Mouse (Mus musculus) olfactory bulb, adult 2 months (tissue): Measurements from ENCODE around the gene Dlec1. TPM values are rescaled to one million over a fixed set of nuclear protein-coding genes. Genes with fewer than 3 reads are reported as not detected.

Experiments
- H3K27ac ChIP-seq: fragments of 200-500 bp; 2 replicates; pipeline ENCODE4 v1.5.1; 2012; ENCODE audit warnings: low read depth, low read length; ENCODE audit not compliant: insufficient read depth
- H3K4me1 ChIP-seq: fragments of 200-500 bp; 2 replicates; pipeline ENCODE4 v1.6.1; 2012; ENCODE audit warnings: low read length; ENCODE audit not compliant: control insufficient read depth, insufficient read depth
- H3K4me3 ChIP-seq: fragments of 200-500 bp; 2 replicates; pipeline ENCODE4 v1.5.1; 2012; ENCODE audit warnings: mild to moderate bottlenecking, low read depth, low read length, moderate library complexity; ENCODE audit not compliant: insufficient read depth
- CTCF ChIP-seq: fragments of 200-500 bp; IDR thresholded peaks from 2 replicates; pipeline ENCODE4 v1.5.1; 2012; ENCODE audit warnings: low read depth, mild to moderate bottlenecking, low read length, moderate library complexity; ENCODE audit not compliant: insufficient read depth
- POLR2A ChIP-seq: fragments of 200-500 bp; IDR thresholded peaks from 2 replicates; pipeline ENCODE4 v1.6.1; 2012; ENCODE audit warnings: mild to moderate bottlenecking, low read depth, low read length, moderate library complexity; ENCODE audit not compliant: insufficient read depth
- WGBS: fragments of 180-500 bp; shearing (Covaris S2); methylation state at CpG from one replicate; pipeline ENCODE4 v1.1.7; 2018; 5-methylcytosine and 5-hydroxymethylcytosine counted together
- polyA plus RNA-seq: library from polyadenylated mRNA; stranded (reverse); fragments of >200 nt; gene quantifications from 2 replicates; pipeline ENCODE4 v1.2.4, GENCODE M21; 2012; ENCODE audit warnings: low replicate concordance; ENCODE audit not compliant: missing spikeins, insufficient read depth, insufficient read length

Gene Dlec1
- polyA plus RNA-seq, 1 experiment = not detected

GRCm38 (mm10) chr9:119144696-119145095 is 42.4 kb downstream of the Dlec1 start:
- TF ChIP-seq CTCF (no peak), POLR2A (no peak)
- Histone ChIP-seq H3K4me1 (no peaks in the 10 kb centered on the region), H3K27ac (no peak overlapping the region), H3K4me3 (no peak overlapping the region)
- WGBS = 78% methylated on average over 8 of the region's 8 CpGs

DNA sequence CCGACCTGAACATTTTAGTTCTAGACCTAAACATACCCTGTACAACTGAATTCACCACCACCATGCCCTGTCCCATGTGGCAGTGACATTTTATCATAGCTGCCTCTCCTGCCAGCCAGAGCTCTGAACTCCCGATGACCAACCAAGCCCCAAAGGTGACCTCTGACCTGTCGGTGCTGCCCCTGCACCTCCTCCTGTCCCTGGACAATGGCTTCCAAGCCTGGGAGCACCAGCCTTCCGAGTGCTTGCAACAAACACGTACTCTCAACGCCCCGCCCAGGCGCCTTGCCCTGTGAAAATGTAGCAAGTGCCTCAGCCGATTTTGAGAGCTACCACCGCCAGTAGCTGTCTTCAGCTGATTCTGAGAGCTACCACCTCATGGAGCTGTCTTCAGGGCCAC is 42.9 kb downstream of the Dlec1 start:
- 65% methylated on average over 10 of the region's 10 CpGs for WGBS
- H3K27ac ChIP-seq = no peak overlapping the region
- TF ChIP-seq POLR2A (no peak), CTCF (no peak)
- no peaks in the 10 kb centered on the region for H3K4me1 ChIP-seq
- H3K4me3 ChIP-seq = no peak overlapping the region

DNA sequence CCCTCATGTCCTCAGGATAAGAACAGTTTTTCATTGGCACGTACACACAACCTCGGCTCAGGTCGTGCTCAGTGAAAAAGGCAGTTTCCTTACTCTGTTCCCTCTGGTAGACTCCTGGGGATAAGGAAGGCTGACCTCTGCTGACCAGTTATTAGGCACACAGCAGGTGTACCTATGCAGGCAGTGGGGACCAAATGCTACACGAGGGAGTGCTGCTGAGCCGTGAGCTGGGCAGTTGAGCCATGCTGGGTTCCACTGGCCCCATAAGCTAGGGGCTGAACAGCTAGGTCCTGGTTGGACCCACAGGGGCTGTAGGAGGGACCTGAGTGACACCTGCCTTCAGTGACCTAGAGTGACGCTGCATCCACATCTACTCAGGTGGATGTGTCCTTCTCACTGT is 43.4 kb downstream of the Dlec1 start:
- Histone ChIP-seq H3K27ac (no peak overlapping the region), H3K4me3 (no peak overlapping the region), H3K4me1 (no peaks in the 10 kb centered on the region)
- WGBS = 69% methylated on average over 6 of the region's 6 CpGs
- TF ChIP-seq POLR2A (no peak), CTCF (no peak)

DNA sequence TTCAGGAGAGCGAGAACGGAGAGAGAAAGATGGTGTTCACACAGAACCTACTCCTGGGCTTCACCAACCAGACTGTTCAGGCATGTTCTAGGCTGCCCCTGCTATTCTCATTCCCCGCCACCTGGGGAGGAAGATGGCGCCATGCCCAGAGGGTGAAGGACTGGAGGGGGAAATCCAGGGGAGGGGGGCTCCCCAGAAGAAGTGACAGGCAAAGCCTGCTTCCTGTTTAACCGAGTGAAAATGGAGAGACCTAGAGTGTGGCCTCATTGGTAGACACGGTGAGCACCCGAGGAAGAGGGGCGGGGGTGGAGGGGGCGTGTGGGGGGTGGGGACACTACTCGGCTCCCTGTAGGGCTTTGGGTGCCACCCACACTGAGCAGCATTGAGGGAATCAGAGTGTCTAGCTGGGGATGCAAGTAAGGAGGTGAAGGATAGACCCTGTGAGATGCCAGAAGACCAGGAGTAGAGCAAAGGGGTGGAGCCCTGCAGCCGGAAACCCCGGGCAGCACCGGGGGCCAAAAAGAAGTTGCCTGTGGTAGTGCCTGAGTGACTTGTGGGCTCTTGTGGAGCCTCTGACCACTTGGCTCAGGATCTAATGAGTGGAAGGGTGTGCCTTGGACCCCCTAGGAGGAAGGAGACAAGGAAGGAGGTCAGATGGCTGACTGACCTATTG is 44.0 kb downstream of the Dlec1 start:
- Histone ChIP-seq H3K4me1 (no peaks in the 10 kb centered on the region), H3K4me3 (no peak overlapping the region), H3K27ac (no peak overlapping the region)
- TF ChIP-seq POLR2A = no peak
- TF ChIP-seq CTCF = no peak
- WGBS = 52% methylated on average over 13 of the region's 13 CpGs

GRCm38 (mm10) chr9:119149601-119150000 is 47.3 kb downstream of the Dlec1 start:
- no peaks in the 10 kb centered on the region for H3K4me1 ChIP-seq
- whole genome bisulfite sequencing = 65% methylated on average over 5 of the region's 5 CpGs
- H3K27ac ChIP-seq = no peak overlapping the region
- TF ChIP-seq CTCF (no peak), POLR2A (no peak)
- H3K4me3 ChIP-seq = no peak overlapping the region

GRCm38 (mm10) chr9:119151751-119152150 is 49.5 kb downstream of the Dlec1 start:
- no peak overlapping the region for H3K4me3 ChIP-seq
- 69% methylated on average over 2 of the region's 2 CpGs for WGBS
- TF ChIP-seq POLR2A (no peak), CTCF (no peak)
- peaks cover 5% of the 10 kb centered on the region; the same call in 1 of the 2 replicates for H3K4me1 ChIP-seq
- no peak overlapping the region for H3K27ac ChIP-seq

GRCm38 (mm10) chr9:119155416-119155815 is 53.1 kb downstream of the Dlec1 start:
- peaks cover 6% of the 10 kb centered on the region; the same call in 1 of the 2 replicates for H3K4me1 ChIP-seq
- TF ChIP-seq CTCF (no peak), POLR2A (no peak)
- WGBS = 83% methylated on average over 8 of the region's 8 CpGs
- no peak overlapping the region for H3K4me3 ChIP-seq
- no peak overlapping the region for H3K27ac ChIP-seq

- Histone ChIP-seq H3K27ac (no peak overlapping the region), H3K4me3 (no peak overlapping the region), H3K4me1 (peaks cover 6% of the 10 kb centered on the region; the same call in 1 of the 2 replicates)
- WGBS = 55% methylated on average over 7 of the region's 7 CpGs
- TF ChIP-seq POLR2A = no peak
- TF ChIP-seq CTCF = no peak
Measured at GRCm38 (mm10) chr9:119155826-119156225, 53.5 kb downstream of the Dlec1 start.

- no peak for TF ChIP-seq CTCF
- TF ChIP-seq POLR2A = no peak
- Histone ChIP-seq H3K4me1 (peaks cover 6% of the 10 kb centered on the region; the same call in 1 of the 2 replicates), H3K4me3 (peak within 1 kb of the TSS; percentile 34), H3K27ac (no peak within 1 kb of the TSS)
- 2% methylated on average over 65 of the region's 65 CpGs for WGBS
Measured at GRCm38 (mm10) chr9:119156278-119157201, 54.3 kb downstream of the Dlec1 start, which contains the start of gene Acaa1b. Gene Acaa1b, minus strand, starts transcription at chr9:119157093.
